Mouse (Mus musculus): ENCODE data around the gene 2200002J24Rik. TPM values are rescaled to one million over a fixed set of nuclear protein-coding genes. Genes with fewer than 3 reads are reported as not detected.
A peak's percentile ranks its signal among the peaks of the same experiment; 100 is the strongest.
"Not testable (repeated sequence)": the region's sequence is repeated elsewhere in the genome, so short reads cannot be mapped to it uniquely, and the experiment has no call there.

The 2200002J24Rik gene
- total RNA-seq, 2 experiments from 2014 or later: not detected

DNA sequence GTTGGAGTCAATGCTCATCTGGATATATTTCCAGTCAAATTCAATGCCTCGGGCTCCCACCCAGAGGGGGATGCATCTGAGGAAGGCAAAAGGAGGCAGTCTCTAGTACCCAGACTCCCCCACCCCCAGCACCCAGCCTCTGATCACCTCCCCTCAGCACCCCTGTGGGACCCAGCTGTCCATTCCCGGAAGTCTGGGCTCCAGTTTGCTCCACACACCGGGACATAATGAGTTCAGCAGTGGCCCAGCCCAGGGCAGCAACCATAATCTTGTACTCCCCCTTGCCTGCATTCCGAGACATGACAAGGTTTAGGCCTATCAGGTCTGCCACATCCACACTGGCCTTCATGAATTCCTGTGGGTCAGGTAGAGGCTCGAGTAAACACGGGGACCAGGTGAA is 29.5 kb downstream of the 2200002J24Rik start:
- no peak for DNase-seq (ENCODE audit: low spot score in 2 of 2)

DNA sequence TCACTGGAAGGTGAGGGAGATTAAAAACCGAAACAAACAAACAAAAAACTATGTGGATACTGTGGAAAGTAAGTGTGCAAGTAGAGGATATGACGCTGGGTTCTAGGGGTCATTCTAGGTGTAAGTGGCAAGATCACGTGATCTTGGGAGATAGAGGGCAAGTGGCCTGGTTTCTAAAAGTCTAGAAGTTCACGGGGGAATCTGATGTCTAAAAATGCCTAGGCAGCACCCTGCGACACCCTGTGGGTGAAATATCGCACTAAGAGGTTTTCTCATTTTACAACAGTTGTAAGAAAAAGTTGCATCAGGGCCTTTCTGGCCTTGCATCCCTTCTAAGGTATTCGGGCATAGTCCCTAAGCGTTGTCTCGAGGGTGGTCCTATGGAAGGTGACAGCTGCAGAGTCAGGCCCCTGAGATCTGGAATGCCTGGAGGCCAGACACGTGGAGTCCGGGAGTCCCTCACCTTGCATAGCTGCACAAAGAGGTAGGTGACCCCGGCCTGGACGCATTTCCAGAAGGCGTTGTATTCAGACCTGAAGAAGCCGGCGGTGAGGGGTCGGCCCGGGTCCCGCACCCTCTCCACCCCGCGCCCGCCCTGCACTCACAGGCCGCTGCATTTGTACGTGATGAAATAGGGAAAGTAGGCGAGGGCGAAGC is 30.1 kb downstream of the 2200002J24Rik start:
- no peak for DNase-seq (ENCODE audit: low spot score in 2 of 2)

DNA sequence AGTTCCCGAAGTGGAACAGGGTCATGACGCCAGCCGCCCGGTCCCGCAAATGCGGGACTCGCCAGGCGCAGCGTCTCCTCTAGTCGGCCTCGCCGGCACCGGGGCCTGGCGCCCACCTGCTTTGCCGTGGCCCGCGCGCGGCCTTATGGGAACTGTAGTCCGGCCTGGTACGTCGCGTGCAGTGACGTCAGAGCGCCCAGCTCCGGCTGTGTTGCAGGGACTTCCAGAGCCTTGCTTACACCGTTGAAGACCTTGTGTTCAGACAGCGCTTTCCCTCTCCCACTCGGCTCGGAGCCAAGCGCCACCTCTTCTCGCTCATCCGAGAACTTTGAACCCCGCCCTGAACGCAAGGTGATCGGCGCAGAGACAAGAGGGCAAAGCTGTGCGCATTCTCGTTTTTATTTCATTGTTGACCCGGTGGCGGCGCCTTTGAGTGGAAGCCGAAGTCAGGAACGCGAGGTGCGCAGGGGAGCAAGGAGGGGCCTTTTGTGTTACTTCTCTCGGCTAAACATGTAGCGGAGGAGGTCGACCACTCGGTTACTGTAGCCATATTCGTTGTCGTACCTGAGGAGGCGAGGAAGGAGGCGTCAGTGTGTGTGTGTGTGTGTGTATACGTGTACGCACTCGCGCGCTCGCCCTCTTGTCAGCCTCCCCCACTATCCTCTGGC is 30.8 kb downstream of the 2200002J24Rik start, which contains the start of gene Tmem147:
Gene Tmem147 (minus strand): TSS at position 145 of the 668 bp plus-strand sequence.
- peak; percentile 95 to 96 for DNase-seq (ENCODE audit: low spot score in 2 of 2)

DNA sequence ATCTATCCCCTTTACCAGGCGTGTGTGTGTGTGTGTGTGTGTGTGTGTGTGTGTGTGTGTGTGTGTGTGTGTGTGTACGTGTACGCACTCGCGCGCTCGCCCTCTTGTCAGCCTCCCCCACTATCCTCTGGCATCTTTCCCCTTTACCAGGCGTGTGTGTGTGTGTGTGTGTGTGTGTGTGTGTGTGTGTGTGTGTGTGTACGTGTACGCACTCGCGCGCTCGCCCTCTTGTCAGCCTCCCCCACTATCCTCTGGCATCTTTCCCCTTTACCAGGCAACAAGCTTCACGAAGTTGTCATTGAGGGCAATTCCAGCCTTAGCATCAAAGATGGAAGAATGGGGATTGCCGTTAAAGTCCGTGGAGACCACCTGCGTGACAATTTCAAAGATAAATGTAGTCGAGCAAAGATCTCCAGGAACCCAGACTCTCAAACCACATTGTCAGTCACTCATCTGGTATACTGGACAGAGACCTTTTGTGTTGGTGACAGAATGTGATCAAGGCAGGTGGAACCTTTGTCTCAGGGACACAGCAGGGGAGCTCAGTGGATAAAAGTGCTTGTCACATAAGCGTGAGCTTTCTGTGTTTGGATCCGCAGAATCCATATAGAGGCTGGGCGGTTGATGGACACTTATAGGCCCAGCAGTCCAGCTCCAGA is 31.5 kb downstream of the 2200002J24Rik start:
- DNase-seq (ENCODE audit: low spot score in 2 of 2): peak; percentile 21 to 24

DNA sequence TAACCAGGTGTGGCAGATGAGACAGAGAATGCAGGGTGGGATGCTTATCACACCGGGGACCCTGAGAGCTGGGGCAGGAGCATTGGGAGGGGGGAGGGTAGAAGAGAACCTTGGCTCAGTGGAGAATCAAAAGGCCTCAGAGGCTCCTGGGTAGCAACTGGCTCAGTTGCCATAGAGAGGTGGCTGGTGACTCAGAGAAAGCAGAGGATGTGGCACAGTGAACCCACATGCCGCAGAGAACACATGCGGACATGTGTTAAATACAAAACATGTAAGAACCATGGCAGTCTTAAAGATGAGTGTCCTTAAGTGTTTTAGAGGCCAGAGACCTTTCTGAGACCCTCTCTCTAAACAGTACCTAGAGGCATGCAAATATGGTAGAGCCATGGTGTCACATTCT is 37.5 kb downstream of the 2200002J24Rik start:
- DNase-seq (ENCODE audit: low spot score in 2 of 2): no peak

DNA sequence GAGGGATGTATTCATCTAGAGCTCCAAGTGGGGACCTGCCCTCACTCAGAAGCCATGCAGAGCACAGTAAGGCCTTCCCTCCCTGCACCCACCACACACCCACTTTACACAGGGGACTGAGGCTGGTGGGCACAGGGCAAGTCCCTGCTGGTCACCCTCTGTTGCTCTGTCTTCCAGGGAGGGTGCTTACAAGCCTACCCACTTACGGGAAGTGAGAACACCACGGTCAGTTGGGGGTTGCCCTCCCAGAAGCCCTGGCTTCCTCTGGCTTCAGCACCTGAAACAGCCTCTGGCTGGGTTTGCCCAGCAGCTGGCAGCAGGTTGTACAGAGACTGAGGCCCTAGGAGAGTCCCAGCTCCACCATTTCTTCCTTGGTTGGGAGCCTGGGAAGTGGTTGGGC is 43.8 kb downstream of the 2200002J24Rik start:
- DNase-seq (ENCODE audit: low spot score in 2 of 2): not testable (repeated sequence)

DNA sequence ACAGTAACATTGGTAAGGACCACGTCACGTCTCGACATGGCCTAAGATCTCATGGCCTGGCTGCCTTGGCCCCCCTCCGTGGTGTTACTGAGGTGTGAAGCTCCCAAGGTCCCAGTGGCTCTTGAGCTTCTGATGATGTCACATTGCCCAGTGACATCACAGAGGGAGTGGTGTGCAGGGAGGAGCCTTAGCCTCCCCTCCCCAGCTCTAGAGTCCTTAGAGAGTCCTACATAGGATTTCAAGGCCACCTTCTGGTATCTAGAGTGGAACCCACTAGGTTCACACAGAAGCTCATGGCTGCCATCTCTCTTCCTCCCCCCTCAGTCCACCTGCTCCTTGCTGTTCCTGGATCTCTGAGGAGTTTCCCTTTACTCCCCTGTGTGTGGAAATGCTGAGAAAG is 44.9 kb downstream of the 2200002J24Rik start, which contains the start of gene Gapdhs:
Gene Gapdhs (minus strand): TSS at position 65 of the 400 bp plus-strand sequence.
- not testable (repeated sequence) for DNase-seq (ENCODE audit: low spot score in 2 of 2)

DNA sequence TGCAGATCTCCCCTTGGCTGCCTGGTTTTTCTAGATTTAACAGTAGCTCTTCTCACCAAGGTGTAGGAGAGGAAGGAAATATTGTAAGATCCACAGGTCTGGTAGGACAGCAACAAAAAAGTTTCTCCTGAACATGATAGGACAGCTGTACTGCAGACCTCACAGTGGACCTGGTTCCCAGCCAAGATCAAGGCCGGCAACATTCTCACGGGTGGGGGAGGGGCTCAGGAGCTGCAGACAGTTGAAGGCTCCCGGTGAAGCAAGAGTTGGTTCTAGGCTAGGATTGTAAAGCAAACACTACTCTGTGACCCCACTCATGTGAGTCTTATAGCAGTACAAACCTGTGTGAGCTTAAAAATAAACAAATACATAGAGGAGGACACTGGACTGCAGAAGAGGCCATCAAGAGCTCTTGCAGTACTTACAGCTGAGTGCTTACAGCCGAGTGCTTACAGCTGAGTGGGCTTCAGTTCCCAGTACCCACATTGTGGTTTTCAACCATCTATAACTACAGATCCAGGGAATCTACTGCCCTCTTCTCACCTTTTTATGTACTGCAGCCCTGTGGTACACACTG is 45.4 kb downstream of the 2200002J24Rik start:
- DNase-seq (ENCODE audit: low spot score in 2 of 2): no peak

DNA sequence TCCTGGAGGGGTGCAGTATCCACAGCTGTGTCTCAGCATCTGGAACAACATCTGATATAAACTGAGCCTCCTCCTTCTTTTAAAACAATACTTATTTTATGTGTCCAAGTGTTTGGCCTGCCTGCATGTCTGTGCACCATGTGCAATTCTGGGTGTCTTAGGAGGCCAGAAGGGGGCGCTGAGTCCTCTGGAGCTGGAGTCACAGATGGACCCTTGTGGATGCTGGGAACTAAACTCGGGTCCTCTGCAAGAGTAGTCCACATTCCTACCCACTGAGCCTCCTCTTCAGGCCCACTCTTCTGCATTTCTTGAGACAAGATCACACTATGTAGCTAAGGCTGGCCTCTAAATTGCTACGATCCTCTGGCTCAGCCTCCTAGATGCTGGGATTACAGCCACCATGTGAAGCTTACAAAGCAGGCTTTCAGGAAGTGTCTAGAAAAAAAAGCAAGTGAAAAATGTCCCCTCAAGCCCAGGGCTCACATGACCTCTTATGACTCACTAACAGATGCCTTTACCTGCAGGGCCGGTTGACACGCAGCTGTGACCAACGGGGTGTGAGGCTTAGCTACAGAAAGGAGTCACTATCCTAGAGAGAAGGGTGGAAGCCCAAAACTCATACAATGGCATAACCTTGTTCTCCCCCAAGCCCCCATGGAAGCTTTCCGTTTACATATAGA is 48.9 kb downstream of the 2200002J24Rik start:
- DNase-seq (ENCODE audit: low spot score in 2 of 2): no peak

Other genes with a start within 250 kb of the 2200002J24Rik start
- 1 to 10 TPM; 3.9 to 5.3 TPM for gene Kirrel2, start 241.2 kb upstream of the 2200002J24Rik start, total RNA-seq (2021)
- gene Nphs1, start 240.6 kb upstream of the 2200002J24Rik start, total RNA-seq (2021): under 1 TPM; 0.55 to 0.62 TPM
- gene Prodh2, start 205.3 kb upstream of the 2200002J24Rik start, total RNA-seq (2021): under 1 TPM in 1 of 2 experiments, not detected in 1; 0.69 TPM
- gene Arhgap33, start 163.9 kb upstream of the 2200002J24Rik start, total RNA-seq (2021): 100 to 1,000 TPM; 218 to 232 TPM
- gene Hspb6, start 146.7 kb upstream of the 2200002J24Rik start, total RNA-seq (2021): 1 to 10 TPM; 5.3 to 5.6 TPM
- gene Proser3, start 146.6 kb upstream of the 2200002J24Rik start, total RNA-seq (2021): 1 to 10 TPM; 3.4 to 4.4 TPM
- gene Lin37, start 139.1 kb upstream of the 2200002J24Rik start, total RNA-seq (2021): 10 to 100 TPM; 28.2 to 36.6 TPM
- gene U2af1l4, start 135.6 kb upstream of the 2200002J24Rik start, total RNA-seq (2021): 10 to 100 TPM; 49.4 to 52.5 TPM
- gene Gm49396, start 135.6 kb upstream of the 2200002J24Rik start, total RNA-seq (2021): 1 to 10 TPM; 4.8 to 5.8 TPM
- 10 to 100 TPM; 79.4 to 87.1 TPM for gene Psenen, start 135.3 kb upstream of the 2200002J24Rik start, total RNA-seq (2021)
- gene Igflr1, start 133.5 kb upstream of the 2200002J24Rik start, total RNA-seq (2021): 1 to 10 TPM; 2.4 to 2.8 TPM
- gene Kmt2b, start 110.2 kb upstream of the 2200002J24Rik start, total RNA-seq (2021): 10 to 100 TPM; 57.8 to 59.8 TPM
- not detected for gene Zbtb32, start 100.0 kb upstream of the 2200002J24Rik start, total RNA-seq (2021)
- under 1 TPM; 0.22 to 0.34 TPM for gene Upk1a, start 86.1 kb upstream of the 2200002J24Rik start, total RNA-seq (2021)
- 100 to 1,000 TPM; 719 to 852 TPM for gene Cox6b1, start 72.8 kb upstream of the 2200002J24Rik start, total RNA-seq (2021)
- gene Etv2, start 63.1 kb upstream of the 2200002J24Rik start, total RNA-seq (2021): not detected
- 10 to 100 TPM; 75.3 to 79.9 TPM for gene Rbm42, start 48.6 kb upstream of the 2200002J24Rik start, total RNA-seq (2021)
- gene Haus5, start 33.9 kb upstream of the 2200002J24Rik start, total RNA-seq (2021): 1 to 10 TPM; 7.0 to 7.4 TPM
- gene Pmis2, start 27.3 kb upstream of the 2200002J24Rik start, total RNA-seq (2021): not detected
- gene Atp4a, start 13.3 kb downstream of the 2200002J24Rik start, total RNA-seq (2021): 1 to 10 TPM; 3.1 to 3.8 TPM
- 100 to 1,000 TPM; 117 to 141 TPM for gene Tmem147, start 30.6 kb downstream of the 2200002J24Rik start, total RNA-seq (2021)
- gene Gapdhs, start 44.8 kb downstream of the 2200002J24Rik start, total RNA-seq (2021): not detected
- 10 to 100 TPM in 1 of 2 experiments, 1 to 10 TPM in 1; 7.7 to 10.4 TPM for gene Sbsn, start 52.5 kb downstream of the 2200002J24Rik start, total RNA-seq (2021)
- 1 to 10 TPM; 1.2 to 1.5 TPM for gene Dmkn, start 64.8 kb downstream of the 2200002J24Rik start, total RNA-seq (2021)
- not detected for gene Krtdap, start 89.0 kb downstream of the 2200002J24Rik start, total RNA-seq (2021)
- under 1 TPM in 1 of 2 experiments, not detected in 1; 0.25 TPM for gene Ffar2, start 124.8 kb downstream of the 2200002J24Rik start, total RNA-seq (2021)
- gene Ffar3, start 157.3 kb downstream of the 2200002J24Rik start, total RNA-seq (2021): not detected
- not detected for gene Ffar1, start 162.6 kb downstream of the 2200002J24Rik start, total RNA-seq (2021)
- gene Cd22, start 181.4 kb downstream of the 2200002J24Rik start, total RNA-seq (2021): not detected
- 10 to 100 TPM; 25.3 to 30.7 TPM for gene Mag, start 215.9 kb downstream of the 2200002J24Rik start, total RNA-seq (2021)
- gene Hamp2, start 225.8 kb downstream of the 2200002J24Rik start, total RNA-seq (2021): not detected
- not detected for gene Hamp, start 245.1 kb downstream of the 2200002J24Rik start, total RNA-seq (2021)

Measured in layer of hippocampus, postnatal 10 days (tissue).